Mouse (Mus musculus) lung, postnatal 0 days (tissue): ENCODE measurements at regions not wholly inside any gene's neighbourhood (a gene's known extent, or its start where the extent isn't known, plus 50 kb on each side); places are given as distances from the start of the nearest gene placed in this dataset.
"Not testable (repeated sequence)": the region's sequence is repeated elsewhere in the genome, so short reads cannot be mapped to it uniquely, and the experiment has no call there.

Experiments
- ATAC-seq: fragments of 200-750 bp; cut with Nextera tagmentation; 2 replicates; pipeline ENCODE4 v1.8.0; 2017; ENCODE audit warnings: moderate library complexity
- DNase-seq: peaks from one replicate; pipeline ENCODE4 v3.0.0-alpha.2; 2016; ENCODE audit warnings: low spot score
- H3K27ac ChIP-seq: fragments of 300-500 bp; sonication (generic); 2 replicates; pipeline ENCODE4 v1.5.1; 2014; ENCODE audit warnings: antibody characterized with exemption, mild to moderate bottlenecking, low read length, mixed read lengths
- H3K27me3 ChIP-seq: fragments of 300-500 bp; sonication (generic); replicated peaks from 2 replicates; pipeline ENCODE4 v1.6.1; 2014; ENCODE audit warnings: low read length, mixed read lengths; ENCODE audit not compliant: insufficient read depth
- H3K36me3 ChIP-seq: fragments of 300-500 bp; sonication (generic); 2 replicates; pipeline ENCODE4 v1.6.1; 2014; ENCODE audit warnings: low read length, mixed read lengths; ENCODE audit not compliant: insufficient read depth
- H3K4me1 ChIP-seq: fragments of 300-500 bp; sonication (generic); 2 replicates; pipeline ENCODE4 v1.6.1; 2014; ENCODE audit warnings: antibody characterized with exemption, low read depth, low read length, mixed read lengths; ENCODE audit not compliant: insufficient read depth
- H3K4me2 ChIP-seq: fragments of 300-500 bp; sonication (generic); replicated peaks from 2 replicates; pipeline ENCODE4 v1.6.1; 2014; ENCODE audit warnings: low read depth, mild to moderate bottlenecking, low read length, moderate library complexity, mixed read lengths
- H3K4me3 ChIP-seq: fragments of 300-500 bp; sonication (generic); 2 replicates; pipeline ENCODE4 v1.5.1; 2014; ENCODE audit warnings: low read depth, low read length
- H3K9ac ChIP-seq: fragments of 300-500 bp; sonication (generic); replicated peaks from 2 replicates; pipeline ENCODE4 v1.6.1; 2014; ENCODE audit warnings: low read depth, mild to moderate bottlenecking
- H3K9me3 ChIP-seq: fragments of 300-500 bp; sonication (generic); 2 replicates; pipeline ENCODE4 v1.6.1; 2016; ENCODE audit warnings: low read length, mixed read lengths
- CTCF ChIP-seq: IDR thresholded peaks from 2 replicates; pipeline ENCODE4 v1.5.1; 2016; ENCODE audit warnings: antibody characterized with exemption, mild to moderate bottlenecking
- EP300 ChIP-seq: IDR thresholded peaks from 2 replicates; pipeline ENCODE4 v1.6.1; 2016; ENCODE audit warnings: antibody characterized with exemption, mild to moderate bottlenecking, control low read depth
- WGBS: fragments of 180-500 bp; shearing (Covaris S2); extraction: QIAGEN DNeasy Blood & Tissue Kit; methylation state at CpG from one replicate; pipeline ENCODE4 v1.1.7; 2014; 5-methylcytosine and 5-hydroxymethylcytosine counted together

- Histone ChIP-seq H3K4me3 (no peak overlapping the region), H3K27ac (no peak overlapping the region), H3K36me3 (no peaks in the 10 kb centered on the region), H3K4me1 (no peaks in the 10 kb centered on the region), H3K27me3 (no peaks in the 10 kb centered on the region), H3K9ac (no peak overlapping the region), H3K4me2 (no peak overlapping the region), H3K9me3 (no peaks in the 10 kb centered on the region)
- TF ChIP-seq EP300 (no peak), CTCF (peak; percentile 31; the same call in 1 of the 2 replicates)
- ATAC-seq (no peak), DNase-seq (no peak)
- WGBS = 11% methylated on average over 1 of the region's 1 CpGs
Measured at GRCm38 (mm10) chr4:4299631-4300030, 222.3 kb upstream of the Sdr16c6 start.

GRCm38 (mm10) chr4:4249601-4250000, 172.3 kb upstream of the Sdr16c6 start:
- H3K27me3 ChIP-seq = no peaks in the 10 kb centered on the region
- H3K4me2 ChIP-seq = no peak overlapping the region
- ATAC-seq (no peak), DNase-seq (no peak)
- no peak overlapping the region for H3K4me3 ChIP-seq
- H3K27ac ChIP-seq = no peak overlapping the region
- H3K4me1 ChIP-seq = no peaks in the 10 kb centered on the region
- 88% methylated on average over 2 of the region's 2 CpGs for WGBS
- no peaks in the 10 kb centered on the region for H3K9me3 ChIP-seq
- TF ChIP-seq CTCF (no peak), EP300 (no peak)
- no peaks in the 10 kb centered on the region for H3K36me3 ChIP-seq
- no peak overlapping the region for H3K9ac ChIP-seq

- Histone ChIP-seq H3K36me3 (no peaks in the 10 kb centered on the region), H3K4me2 (no peak overlapping the region), H3K4me1 (no peaks in the 10 kb centered on the region), H3K9ac (no peak overlapping the region), H3K27ac (no peak overlapping the region), H3K4me3 (no peak overlapping the region), H3K27me3 (no peaks in the 10 kb centered on the region), H3K9me3 (no peaks in the 10 kb centered on the region)
- no peak for ATAC-seq
- 46% methylated on average over 4 of the region's 4 CpGs for WGBS
- no peak for DNase-seq
- no peak for TF ChIP-seq EP300
- TF ChIP-seq CTCF = no peak
Measured at GRCm38 (mm10) chr4:4247669-4248068, 170.3 kb upstream of the Sdr16c6 start.

- H3K4me3 ChIP-seq, DNase-seq, ATAC-seq, H3K27ac ChIP-seq, H3K9ac ChIP-seq, H3K36me3 ChIP-seq, H3K4me2 ChIP-seq, H3K9me3 ChIP-seq, H3K27me3 ChIP-seq, H3K4me1 ChIP-seq: not testable (repeated sequence)
- 81% methylated on average over 15 of the region's 15 CpGs for WGBS
Measured at GRCm38 (mm10) chr4:4242306-4242980, 165.1 kb upstream of the Sdr16c6 start.

GRCm38 (mm10) chr4:4226209-4226608, 148.9 kb upstream of the Sdr16c6 start:
- Histone ChIP-seq H3K4me2 (no peak overlapping the region), H3K9me3 (no peaks in the 10 kb centered on the region), H3K36me3 (no peaks in the 10 kb centered on the region), H3K27ac (no peak overlapping the region), H3K4me3 (no peak overlapping the region), H3K9ac (no peak overlapping the region), H3K4me1 (no peaks in the 10 kb centered on the region), H3K27me3 (no peaks in the 10 kb centered on the region)
- ATAC-seq = no peak
- TF ChIP-seq EP300 (no peak), CTCF (no peak)
- WGBS = 24% methylated on average over 1 of the region's 1 CpGs
- DNase-seq = no peak

GRCm38 (mm10) chr4:4219701-4220100, 142.4 kb upstream of the Sdr16c6 start:
- H3K9me3 ChIP-seq = no peaks in the 10 kb centered on the region
- DNase-seq (no peak), ATAC-seq (no peak)
- H3K27ac ChIP-seq = no peak overlapping the region
- no peaks in the 10 kb centered on the region for H3K4me1 ChIP-seq
- 78% methylated on average over 2 of the region's 2 CpGs for WGBS
- H3K36me3 ChIP-seq = no peaks in the 10 kb centered on the region
- no peak overlapping the region for H3K4me2 ChIP-seq
- H3K9ac ChIP-seq = no peak overlapping the region
- H3K4me3 ChIP-seq = no peak overlapping the region
- TF ChIP-seq EP300 (no peak), CTCF (no peak)
- no peaks in the 10 kb centered on the region for H3K27me3 ChIP-seq

GRCm38 (mm10) chr4:4211892-4212291, 134.6 kb upstream of the Sdr16c6 start:
- H3K4me2 ChIP-seq = no peak overlapping the region
- no peaks in the 10 kb centered on the region for H3K4me1 ChIP-seq
- no peaks in the 10 kb centered on the region for H3K36me3 ChIP-seq
- no peak for ATAC-seq
- no peaks in the 10 kb centered on the region for H3K9me3 ChIP-seq
- no peak overlapping the region for H3K9ac ChIP-seq
- TF ChIP-seq EP300 (no peak), CTCF (no peak)
- H3K4me3 ChIP-seq = no peak overlapping the region
- DNase-seq = no peak
- H3K27ac ChIP-seq = no peak overlapping the region
- no peaks in the 10 kb centered on the region for H3K27me3 ChIP-seq
- WGBS = 69% methylated on average over 2 of the region's 2 CpGs
